Mouse (Mus musculus) limb, embryonic 12.5 days (tissue): ENCODE measurements around the gene Pcx. TPM values are rescaled to one million over a fixed set of nuclear protein-coding genes. Genes with fewer than 3 reads are reported as not detected.
A peak's percentile ranks its signal among the peaks of the same experiment; 100 is the strongest.

Experiments used
- ATAC-seq: fragments of 200-750 bp; cut with Nextera tagmentation; 2 replicates; pipeline ENCODE4 v1.8.0; 2017; ENCODE audit warnings: low read depth, moderate TSS enrichment; ENCODE audit not compliant: insufficient number of reproducible peaks, insufficient read depth, low FRiP score, low TSS enrichment
- H3K27ac ChIP-seq: fragments of 300-500 bp; sonication (generic); 2 replicates; pipeline ENCODE4 v1.5.1; 2016; ENCODE audit warnings: mild to moderate bottlenecking, moderate library complexity
- H3K27me3 ChIP-seq: fragments of 300-500 bp; sonication (generic); 2 replicates; pipeline ENCODE4 v1.6.1; 2016; ENCODE audit warnings: mild to moderate bottlenecking, moderate library complexity
- H3K36me3 ChIP-seq: fragments of 300-500 bp; sonication (generic); 2 replicates; pipeline ENCODE4 v1.6.1; 2016; ENCODE audit warnings: mild to moderate bottlenecking, moderate library complexity
- H3K4me1 ChIP-seq: fragments of 300-500 bp; sonication (generic); replicated peaks from 2 replicates; pipeline ENCODE4 v1.6.1; 2016
- H3K4me2 ChIP-seq: fragments of 300-500 bp; sonication (generic); 2 replicates; pipeline ENCODE4 v1.6.1; 2016; ENCODE audit warnings: mild to moderate bottlenecking, moderate library complexity
- H3K4me3 ChIP-seq: fragments of 300-500 bp; sonication (generic); replicated peaks from 2 replicates; pipeline ENCODE4 v1.5.1; 2016; ENCODE audit warnings: mild to moderate bottlenecking
- H3K9ac ChIP-seq: fragments of 300-500 bp; sonication (generic); replicated peaks from 2 replicates; pipeline ENCODE4 v1.6.1; 2016; ENCODE audit warnings: mild to moderate bottlenecking, moderate library complexity
- H3K9me3 ChIP-seq: fragments of 300-500 bp; sonication (generic); 2 replicates; pipeline ENCODE4 v1.6.1; 2016; ENCODE audit warnings: mild to moderate bottlenecking, moderate library complexity
- WGBS: fragments of 180-500 bp; shearing (Covaris S2); methylation state at CpG from one replicate; pipeline ENCODE4 v1.1.7; 2016; 5-methylcytosine and 5-hydroxymethylcytosine counted together
- polyA plus RNA-seq: library from polyadenylated mRNA; unstranded; fragments of >200 nt; fragmentation: Nextera tagmentation; extraction: Ambion mirVana; gene quantifications from 2 replicates; pipeline ENCODE4 v1.2.1, GENCODE M21; 2016

The Pcx gene
- polyA plus RNA-seq, 1 experiment from 2014 or later = 20.6 TPM

- Histone ChIP-seq H3K36me3 (no peaks in the 10 kb centered on the region), H3K4me3 (no peak overlapping the region), H3K9ac (no peak overlapping the region), H3K9me3 (no peaks in the 10 kb centered on the region), H3K4me1 (peaks cover 22% of the 10 kb centered on the region), H3K4me2 (no peak overlapping the region), H3K27me3 (no peaks in the 10 kb centered on the region), H3K27ac (no peak overlapping the region)
- ATAC-seq = no peak
- whole genome bisulfite sequencing = 84% methylated on average over 7 of the region's 7 CpGs
These were observed 44.8 kb downstream of the Pcx start for GRCm38 (mm10) chr19:4555086-4555485.

GRCm38 (mm10) chr19:4556787-4557186 is 46.5 kb downstream of the Pcx start:
- no peak for ATAC-seq
- H3K4me3 ChIP-seq = no peak overlapping the region
- H3K4me2 ChIP-seq = no peak overlapping the region
- H3K27me3 ChIP-seq = no peaks in the 10 kb centered on the region
- no peaks in the 10 kb centered on the region for H3K36me3 ChIP-seq
- 98% methylated on average over 2 of the region's 2 CpGs for WGBS
- H3K9ac ChIP-seq = no peak overlapping the region
- peaks cover 27% of the 10 kb centered on the region for H3K4me1 ChIP-seq
- no peak overlapping the region for H3K27ac ChIP-seq
- H3K9me3 ChIP-seq = no peaks in the 10 kb centered on the region

GRCm38 (mm10) chr19:4557796-4558569 is 47.7 kb downstream of the Pcx start:
- H3K27me3 ChIP-seq = no peaks in the 10 kb centered on the region
- H3K9me3 ChIP-seq = no peaks in the 10 kb centered on the region
- H3K4me2 ChIP-seq = no peak overlapping the region
- H3K4me3 ChIP-seq = no peak overlapping the region
- no peak overlapping the region for H3K9ac ChIP-seq
- H3K4me1 ChIP-seq = peaks cover 27% of the 10 kb centered on the region
- ATAC-seq = no peak
- no peaks in the 10 kb centered on the region for H3K36me3 ChIP-seq
- 73% methylated on average over 8 of the region's 8 CpGs for WGBS
- peak overlapping the region; percentile 57 for H3K27ac ChIP-seq

- peak overlapping the region; percentile 57 for H3K27ac ChIP-seq
- no peaks in the 10 kb centered on the region for H3K9me3 ChIP-seq
- 68% methylated on average over 3 of the region's 3 CpGs for WGBS
- no peaks in the 10 kb centered on the region for H3K27me3 ChIP-seq
- no peak overlapping the region for H3K9ac ChIP-seq
- H3K4me2 ChIP-seq = no peak overlapping the region
- H3K4me3 ChIP-seq = no peak overlapping the region
- ATAC-seq = no peak
- peaks cover 27% of the 10 kb centered on the region for H3K4me1 ChIP-seq
- H3K36me3 ChIP-seq = no peaks in the 10 kb centered on the region
These were observed 48.3 kb downstream of the Pcx start for GRCm38 (mm10) chr19:4558570-4558955.

GRCm38 (mm10) chr19:4559011-4559410 is 48.7 kb downstream of the Pcx start:
- Histone ChIP-seq H3K4me1 (peaks cover 27% of the 10 kb centered on the region), H3K4me2 (no peak overlapping the region), H3K4me3 (no peak overlapping the region), H3K9me3 (no peaks in the 10 kb centered on the region), H3K27ac (peak overlapping the region; percentile 57), H3K9ac (no peak overlapping the region), H3K36me3 (no peaks in the 10 kb centered on the region), H3K27me3 (no peaks in the 10 kb centered on the region)
- ATAC-seq = no peak
- 40% methylated on average over 3 of the region's 3 CpGs for WGBS

GRCm38 (mm10) chr19:4559588-4559987 is 49.3 kb downstream of the Pcx start:
- peak overlapping the region; percentile 57 for H3K27ac ChIP-seq
- ATAC-seq = no peak
- H3K9ac ChIP-seq = no peak overlapping the region
- H3K4me2 ChIP-seq = no peak overlapping the region
- H3K4me1 ChIP-seq = peaks cover 27% of the 10 kb centered on the region
- H3K36me3 ChIP-seq = no peaks in the 10 kb centered on the region
- H3K27me3 ChIP-seq = no peaks in the 10 kb centered on the region
- WGBS = 79% methylated on average over 2 of the region's 2 CpGs
- H3K9me3 ChIP-seq = no peaks in the 10 kb centered on the region
- H3K4me3 ChIP-seq = no peak overlapping the region

- peak overlapping the region; percentile 57 for H3K27ac ChIP-seq
- no peaks in the 10 kb centered on the region for H3K27me3 ChIP-seq
- no peak overlapping the region for H3K9ac ChIP-seq
- H3K36me3 ChIP-seq = no peaks in the 10 kb centered on the region
- WGBS = 70% methylated on average over 5 of the region's 5 CpGs
- H3K4me1 ChIP-seq = peaks cover 27% of the 10 kb centered on the region
- H3K4me3 ChIP-seq = no peak overlapping the region
- H3K4me2 ChIP-seq = no peak overlapping the region
- no peaks in the 10 kb centered on the region for H3K9me3 ChIP-seq
- ATAC-seq = no peak
These were observed 49.9 kb downstream of the Pcx start for GRCm38 (mm10) chr19:4560205-4560604.

GRCm38 (mm10) chr19:4565678-4566077 is 55.4 kb downstream of the Pcx start:
- Histone ChIP-seq H3K4me3 (no peak overlapping the region), H3K4me2 (no peak overlapping the region), H3K27me3 (no peaks in the 10 kb centered on the region), H3K36me3 (no peaks in the 10 kb centered on the region), H3K4me1 (no peaks in the 10 kb centered on the region; the same call in 1 of the 2 replicates), H3K9ac (no peak overlapping the region), H3K27ac (no peak overlapping the region), H3K9me3 (no peaks in the 10 kb centered on the region)
- WGBS = 83% methylated on average over 5 of the region's 5 CpGs
- ATAC-seq = no peak

GRCm38 (mm10) chr19:4566880-4567279 is 56.6 kb downstream of the Pcx start:
- Histone ChIP-seq H3K9me3 (no peaks in the 10 kb centered on the region), H3K9ac (no peak overlapping the region), H3K4me3 (no peak overlapping the region), H3K36me3 (no peaks in the 10 kb centered on the region), H3K4me1 (no peaks in the 10 kb centered on the region; the same call in 1 of the 2 replicates), H3K4me2 (no peak overlapping the region), H3K27ac (no peak overlapping the region), H3K27me3 (no peaks in the 10 kb centered on the region)
- WGBS = 80% methylated on average over 2 of the region's 2 CpGs
- no peak for ATAC-seq

- Histone ChIP-seq H3K9me3 (no peaks in the 10 kb centered on the region), H3K27me3 (no peaks in the 10 kb centered on the region), H3K27ac (no peak overlapping the region), H3K4me1 (no peaks in the 10 kb centered on the region; the same call in 1 of the 2 replicates), H3K4me3 (no peak overlapping the region), H3K4me2 (no peak overlapping the region), H3K9ac (no peak overlapping the region), H3K36me3 (no peaks in the 10 kb centered on the region)
- WGBS = 65% methylated on average over 2 of the region's 2 CpGs
- no peak for ATAC-seq
These were observed 57.4 kb downstream of the Pcx start for GRCm38 (mm10) chr19:4567665-4568064.

GRCm38 (mm10) chr19:4568832-4569231 is 58.6 kb downstream of the Pcx start:
- H3K4me3 ChIP-seq = no peak overlapping the region
- H3K36me3 ChIP-seq = no peaks in the 10 kb centered on the region
- H3K9me3 ChIP-seq = no peaks in the 10 kb centered on the region
- H3K27me3 ChIP-seq = no peaks in the 10 kb centered on the region
- no peak overlapping the region for H3K4me2 ChIP-seq
- no peaks in the 10 kb centered on the region; the same call in 1 of the 2 replicates for H3K4me1 ChIP-seq
- ATAC-seq = no peak
- no peak overlapping the region for H3K27ac ChIP-seq
- H3K9ac ChIP-seq = no peak overlapping the region
- WGBS = 78% methylated on average over 4 of the region's 4 CpGs
